Mouse (Mus musculus) CD4-positive, CD25-positive, alpha-beta regulatory T cell, adult 2 months (primary cell): ENCODE data around the gene Sctr.
A peak's percentile ranks its signal among the peaks of the same experiment; 100 is the strongest.

Source experiments
- DNase-seq: peaks from one replicate; pipeline ENCODE4 v3.0.0-alpha.2; 2012; ENCODE audit warnings: low read depth, low spot score

Sctr gene

DNA sequence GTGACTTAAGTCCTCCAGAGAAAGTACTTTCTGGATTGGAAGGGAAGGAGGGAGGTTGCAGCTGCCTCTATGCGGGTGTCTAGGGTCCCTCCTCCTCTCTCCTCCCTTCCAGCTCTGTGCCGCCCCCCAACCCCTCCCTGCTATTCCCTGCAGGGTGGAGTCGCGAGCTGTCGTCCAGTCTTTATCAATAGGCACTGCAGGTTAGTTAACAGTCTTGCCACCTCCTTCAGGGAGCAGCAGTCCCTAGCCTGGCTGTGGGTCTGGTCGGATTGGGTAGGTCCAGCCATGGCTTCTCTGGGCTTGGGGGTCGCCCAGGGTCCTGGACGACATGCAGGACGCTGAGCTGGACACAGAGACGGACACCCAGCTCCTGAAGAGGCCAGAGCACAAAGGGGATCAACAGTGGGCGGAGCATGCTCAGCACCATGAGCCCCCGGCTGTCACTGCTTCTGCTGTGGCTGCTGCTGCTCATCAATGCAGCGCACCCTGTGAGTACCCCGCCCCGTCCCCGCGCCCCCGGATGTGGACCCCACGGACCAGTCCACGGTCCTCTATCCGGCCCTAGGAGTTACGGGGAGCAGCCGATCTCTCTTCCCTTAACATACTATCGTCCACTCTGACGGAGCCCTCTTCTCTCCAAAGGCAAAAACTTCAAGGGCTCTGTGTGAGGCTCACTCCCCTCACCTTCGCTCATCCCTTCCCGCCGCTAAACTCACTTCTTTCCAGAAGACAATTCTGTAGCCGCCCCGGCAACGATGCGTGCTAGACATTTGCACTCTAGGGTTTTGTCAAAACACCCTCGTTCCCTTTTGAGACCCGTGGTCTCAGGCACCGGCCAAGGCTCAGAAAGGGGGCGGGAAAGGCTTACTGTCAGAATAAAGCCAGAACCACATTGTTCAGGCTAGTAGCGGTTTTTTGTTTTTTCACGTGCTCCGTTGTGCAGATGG is at the start of gene Sctr:
Sctr (plus strand) TSS at position 51 of the 947 bp plus-strand sequence.
- DNase-seq = no peak

DNA sequence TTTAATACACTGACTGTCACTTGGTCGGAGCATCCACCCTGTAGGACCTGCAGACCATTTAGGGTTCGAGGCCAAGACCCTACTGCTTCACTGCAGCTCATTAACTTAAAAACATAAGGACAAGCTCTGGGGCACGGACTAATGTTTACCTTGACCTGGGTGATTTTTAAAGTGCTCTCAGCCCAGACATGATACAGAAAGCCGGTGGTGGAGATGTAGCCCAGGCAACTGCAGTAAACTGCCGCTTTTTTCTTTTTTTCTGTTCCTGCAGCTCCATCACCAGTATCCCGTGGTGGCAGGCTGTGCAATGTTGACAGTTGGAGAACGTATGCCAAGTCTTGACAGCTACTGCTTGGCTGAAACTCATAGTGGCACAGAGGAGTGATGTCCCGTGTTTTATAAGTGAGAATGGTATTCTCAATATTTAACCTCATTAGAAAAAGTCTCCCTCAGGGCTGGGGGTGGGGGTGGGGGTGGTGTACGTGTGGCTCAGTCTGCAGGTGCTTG is 48.9 kb upstream of the Sctr start:
- no peak for DNase-seq

DNA sequence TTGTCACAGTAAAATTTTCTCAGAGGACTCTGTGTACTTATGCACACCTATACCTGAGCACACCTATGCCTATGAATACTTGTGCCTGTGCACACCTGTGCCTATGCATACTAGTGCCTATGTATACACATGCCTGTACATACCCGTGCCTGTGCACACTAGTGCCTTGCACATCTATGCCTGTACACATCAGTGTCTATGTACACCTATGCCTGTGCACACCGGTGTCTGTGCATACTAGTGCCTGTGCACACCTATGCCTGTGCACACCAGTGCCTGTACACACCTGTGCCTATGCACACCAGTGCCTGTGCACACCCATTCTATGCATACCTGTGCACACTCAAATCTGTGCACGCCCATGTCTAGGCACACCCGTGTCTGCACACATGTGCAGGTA is 47.2 kb upstream of the Sctr start:
- DNase-seq = no peak

DNA sequence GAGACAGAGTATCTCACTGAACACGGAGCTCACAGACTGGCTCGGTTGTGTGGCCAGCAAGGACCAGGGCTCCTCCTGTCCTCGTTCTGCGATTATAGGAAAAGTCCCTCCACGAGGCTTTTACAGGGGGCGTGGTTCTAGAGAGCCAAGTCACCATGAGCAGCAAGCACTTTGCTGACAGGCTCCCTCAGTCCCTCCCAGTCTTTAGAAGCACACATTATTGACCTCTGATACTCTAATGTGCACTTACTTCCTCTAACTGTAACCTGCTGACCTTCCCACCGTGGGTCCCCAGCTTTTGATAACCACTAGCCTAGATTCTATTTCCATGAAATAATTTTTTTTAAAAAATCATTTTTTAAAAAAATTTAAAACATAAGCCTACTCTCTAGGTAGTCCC is 46.8 kb upstream of the Sctr start:
- DNase-seq = no peak

DNA sequence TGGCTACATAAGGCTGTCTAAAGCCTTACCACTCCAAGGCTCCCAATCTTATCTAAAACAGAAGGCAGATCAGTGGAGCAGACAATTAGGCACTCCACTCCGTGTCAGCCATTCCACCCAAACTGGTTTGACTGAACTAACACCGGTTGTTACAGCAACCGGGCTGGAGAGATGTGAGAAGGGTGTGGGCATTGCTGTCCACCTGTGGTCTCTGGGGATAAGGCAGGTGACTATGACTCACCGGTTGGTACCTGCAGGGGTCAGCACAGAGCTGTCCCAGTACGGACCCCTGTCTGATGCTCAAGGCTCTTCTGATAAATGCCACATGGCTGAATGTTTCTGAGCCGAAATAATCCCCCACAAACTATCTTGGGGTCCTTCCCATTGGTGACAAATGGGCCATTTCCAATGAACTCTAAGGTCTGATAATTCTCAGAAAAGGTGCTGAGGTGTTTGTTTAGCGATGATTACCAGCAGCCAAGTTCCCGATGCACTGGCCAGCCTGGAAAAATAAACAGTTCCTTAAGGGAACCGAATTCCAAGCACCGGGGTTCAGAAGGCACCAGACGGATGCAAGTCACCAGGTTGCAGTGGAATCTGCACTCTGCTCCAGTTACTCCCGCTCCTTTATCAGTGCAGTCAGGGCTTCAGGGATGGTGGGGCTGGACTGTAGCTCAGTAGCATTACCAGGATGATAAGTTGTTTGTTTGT is 40.7 kb upstream of the Sctr start:
- no peak for DNase-seq

DNA sequence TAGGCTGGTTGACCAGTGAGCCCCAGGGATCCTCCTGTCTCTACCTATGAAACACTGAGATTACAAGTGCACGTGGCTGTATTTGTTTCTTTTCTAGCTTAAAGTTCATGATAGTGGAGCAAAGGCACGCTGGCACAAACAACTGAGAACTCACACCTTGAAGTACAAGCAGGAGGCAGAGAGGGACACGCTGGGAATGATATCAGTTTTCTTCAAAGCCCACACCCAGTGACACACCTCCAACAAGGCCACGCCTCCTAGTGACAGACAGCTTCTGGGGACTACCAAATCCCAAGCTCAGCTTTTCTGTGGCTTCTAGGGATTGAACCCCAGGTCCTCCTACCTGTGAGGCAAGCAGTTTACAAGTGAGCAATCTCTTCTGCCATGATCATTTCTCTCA is 33.6 kb upstream of the Sctr start:
- no peak for DNase-seq

DNA sequence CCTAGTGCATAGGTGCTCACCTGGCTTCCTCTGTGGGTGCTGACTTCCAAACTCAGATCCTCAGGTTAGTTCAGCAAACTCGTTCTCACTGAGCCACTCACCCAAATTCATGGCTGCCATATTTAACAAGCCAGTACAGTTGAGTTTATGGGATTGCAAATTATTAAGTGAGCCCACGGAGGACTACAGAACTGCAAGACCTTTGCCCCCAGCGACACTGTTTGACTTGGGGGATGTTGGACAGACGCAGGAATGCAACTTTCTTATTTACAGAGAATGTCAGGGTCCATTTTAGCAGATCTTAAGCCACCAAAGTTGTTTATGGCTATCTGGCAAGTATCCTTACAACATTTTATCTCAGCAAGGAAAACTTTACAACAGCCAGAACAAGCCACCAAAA is 31.6 kb upstream of the Sctr start:
- no peak for DNase-seq

DNA sequence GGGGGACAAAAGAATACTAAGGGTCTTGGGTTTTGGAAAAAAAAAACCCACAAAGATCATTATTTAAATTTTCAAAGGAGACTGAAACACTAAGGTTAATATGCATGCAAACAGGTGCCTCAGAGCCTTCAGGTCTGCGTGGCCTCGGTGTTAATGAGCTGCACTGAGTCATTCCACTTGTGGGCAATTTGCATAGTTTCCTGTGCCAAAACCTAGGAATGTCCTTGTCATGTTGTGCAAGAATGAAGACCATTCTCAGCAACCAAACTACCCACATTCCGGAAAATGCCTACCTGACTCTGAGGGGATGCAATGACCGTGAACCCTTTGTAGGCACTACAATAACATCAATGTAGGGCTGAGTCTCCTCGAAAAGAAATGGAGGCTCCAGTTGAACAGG is 20.1 kb upstream of the Sctr start:
- no peak for DNase-seq

DNA sequence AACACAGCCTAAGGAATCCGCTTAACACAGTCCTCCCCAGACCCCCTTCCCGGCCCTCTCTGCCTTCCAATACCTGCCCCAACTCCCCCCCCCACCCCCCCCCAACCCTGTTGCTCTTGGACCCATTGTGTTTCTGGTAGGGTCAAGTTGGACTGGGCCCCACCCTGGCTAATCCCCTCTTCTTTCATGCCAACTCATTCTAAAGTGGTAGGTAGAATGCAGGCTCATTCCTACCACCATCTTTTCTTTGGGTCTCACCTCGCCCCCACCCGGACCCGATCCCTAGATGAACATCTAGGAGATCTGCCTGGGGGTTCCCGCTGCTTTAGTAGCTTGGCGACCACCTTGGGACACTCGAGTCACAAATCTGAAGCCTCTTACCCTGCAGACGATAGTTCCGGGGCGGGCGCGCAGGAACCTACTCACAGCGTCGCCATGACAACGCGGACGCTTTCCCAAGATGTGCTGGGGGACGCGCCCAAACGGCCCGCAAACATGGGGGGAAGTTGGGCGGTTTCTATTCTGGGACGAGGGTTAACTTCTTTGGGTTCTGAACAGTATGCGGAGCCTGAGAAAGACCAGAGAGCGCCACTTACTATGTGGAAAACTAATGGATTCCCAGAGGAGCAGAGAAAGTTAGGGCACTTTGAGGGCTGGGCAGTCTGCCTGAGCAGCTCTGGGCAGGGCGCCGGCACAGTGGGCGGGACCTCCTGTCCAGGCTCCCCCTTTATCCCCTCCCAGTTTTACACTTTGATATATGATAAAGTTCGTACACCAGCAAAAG is 9.7 kb upstream of the Sctr start, which contains the start of gene Cfap221:
Cfap221 (minus strand) TSS at position 437 of the 784 bp plus-strand sequence.
- peak; percentile 15 for DNase-seq

DNA sequence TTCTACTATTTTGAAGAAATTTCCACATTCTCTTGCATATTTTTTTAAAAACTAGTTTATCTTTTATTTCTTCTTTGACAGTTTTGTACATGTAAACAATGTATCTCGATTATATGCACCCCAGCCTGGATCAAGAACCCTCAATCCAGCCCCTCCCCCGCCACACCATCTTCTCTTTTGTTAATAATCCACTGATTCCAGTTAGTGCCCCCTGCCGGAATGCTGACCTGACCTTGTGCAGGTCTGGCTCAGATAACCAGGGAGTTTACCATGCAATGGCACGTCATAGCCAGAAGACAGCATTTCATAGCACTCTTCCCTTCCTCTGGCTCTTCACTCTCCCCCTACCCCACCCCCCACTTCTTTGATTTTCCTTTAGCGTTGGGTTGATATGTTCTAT is 9.1 kb upstream of the Sctr start:
- DNase-seq = no peak

DNA sequence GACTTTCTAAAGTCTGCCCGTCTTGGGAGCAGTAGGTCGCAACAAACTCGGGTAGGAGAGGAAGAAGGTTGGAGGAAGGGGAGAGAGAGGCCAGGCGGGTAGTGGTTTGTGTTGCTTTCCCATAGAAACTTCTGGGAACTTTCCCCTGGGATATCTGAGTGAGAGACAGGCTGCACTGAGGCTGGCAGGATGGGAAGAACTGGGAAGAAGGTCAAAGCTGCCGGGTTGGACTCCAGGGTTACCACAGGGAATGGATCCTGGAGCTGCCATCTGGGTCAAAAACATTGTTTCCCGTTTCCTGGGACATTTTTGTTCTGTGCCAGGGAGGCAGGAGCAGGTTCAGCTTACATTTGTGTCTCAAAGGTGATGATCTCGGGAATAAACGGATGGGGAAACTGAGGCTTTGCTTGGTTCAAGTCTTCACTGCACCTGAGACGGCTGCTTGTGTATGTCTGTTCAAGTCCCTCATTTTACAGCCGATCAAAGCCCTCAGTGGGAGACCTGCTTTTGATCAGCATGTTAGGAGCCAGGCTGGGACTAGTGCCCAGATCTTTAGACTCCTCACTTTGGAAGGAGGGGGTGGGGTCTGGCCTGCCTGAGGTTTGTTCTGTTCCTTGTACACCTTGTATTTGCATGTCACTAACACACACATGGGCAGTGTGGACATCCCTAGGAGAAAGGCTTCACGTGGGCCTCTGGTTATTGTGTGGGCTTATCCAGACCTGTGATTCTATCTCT is 1.3 kb downstream of the Sctr start:
- DNase-seq = no peak

DNA sequence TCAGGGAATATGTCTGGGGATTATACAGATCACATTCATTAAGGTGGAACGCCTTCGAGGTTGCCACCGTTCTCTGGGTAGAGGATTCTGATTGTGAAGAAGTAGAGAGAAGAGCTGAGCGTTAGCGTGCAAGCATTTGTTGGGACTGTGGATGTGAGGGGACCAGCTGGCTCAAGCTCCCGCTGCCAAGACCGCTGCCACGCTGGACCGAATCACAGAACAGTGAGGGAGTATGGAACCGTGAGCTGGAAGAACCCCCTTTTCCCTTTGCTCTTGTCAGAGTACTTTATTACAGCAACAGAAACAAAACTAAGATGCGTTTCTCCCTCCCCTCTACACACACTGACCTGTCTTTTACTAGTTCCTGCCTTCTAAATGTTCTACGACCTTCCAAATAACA is 5.9 kb downstream of the Sctr start:
- no peak for DNase-seq

DNA sequence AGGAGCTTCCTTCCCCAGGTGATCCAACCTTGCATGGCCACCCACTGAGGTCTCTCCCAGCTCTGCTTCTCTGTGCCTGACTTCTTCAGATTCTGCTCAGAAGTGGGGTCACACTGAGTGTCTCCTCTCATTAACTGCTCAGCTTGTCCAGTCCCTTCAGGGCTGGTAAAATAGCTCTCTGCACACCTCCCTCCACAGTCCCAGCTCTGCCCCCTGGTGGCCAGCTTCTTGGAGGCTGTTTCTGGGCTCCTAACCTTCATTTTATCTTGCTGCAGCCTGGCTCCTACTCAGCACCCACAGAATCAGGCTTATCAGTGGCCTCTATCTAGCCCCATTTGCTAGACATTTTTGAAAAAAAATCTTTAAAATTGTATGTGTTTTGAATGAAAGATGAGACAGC is 6.4 kb downstream of the Sctr start:
- peak; percentile 61 for DNase-seq

DNA sequence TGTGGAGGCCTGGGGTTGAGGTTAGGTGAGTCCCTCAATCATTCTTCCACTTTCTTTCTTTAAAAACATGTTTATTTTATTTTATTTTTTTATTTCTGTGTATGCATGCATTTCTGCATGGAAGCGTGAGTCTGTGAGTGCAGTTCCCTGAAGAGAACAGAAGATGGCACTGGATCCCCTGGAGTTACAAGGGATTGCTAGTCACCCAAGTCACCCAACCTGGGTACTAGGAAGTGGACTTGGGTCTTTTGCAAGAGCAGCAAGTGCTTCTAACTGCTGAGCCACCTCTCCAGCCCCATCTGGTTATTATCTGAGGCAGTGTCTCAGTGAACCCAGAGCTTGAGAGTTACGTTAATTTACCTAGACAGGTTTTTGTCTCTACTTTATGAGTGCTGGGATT is 9.5 kb downstream of the Sctr start:
- DNase-seq = no peak

DNA sequence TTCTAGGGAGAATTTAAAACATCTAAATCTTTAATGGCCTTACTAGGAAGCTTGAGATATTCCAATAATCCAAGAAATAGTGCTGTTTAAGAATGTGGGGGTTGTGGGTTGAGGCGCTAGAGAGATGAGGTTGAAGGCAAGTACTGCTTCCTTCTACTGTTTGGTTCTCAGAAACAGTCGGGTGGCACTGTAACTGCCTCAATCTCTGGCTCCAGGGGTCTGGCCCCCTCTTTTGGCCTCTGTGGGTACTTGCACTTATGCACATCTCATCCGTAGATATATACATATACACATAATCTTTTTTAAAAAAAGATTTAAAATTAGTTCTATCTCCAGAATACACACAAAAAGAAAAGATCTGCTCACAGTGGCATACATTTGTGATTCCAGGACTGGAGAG is 12.2 kb downstream of the Sctr start:
- DNase-seq = no peak

DNA sequence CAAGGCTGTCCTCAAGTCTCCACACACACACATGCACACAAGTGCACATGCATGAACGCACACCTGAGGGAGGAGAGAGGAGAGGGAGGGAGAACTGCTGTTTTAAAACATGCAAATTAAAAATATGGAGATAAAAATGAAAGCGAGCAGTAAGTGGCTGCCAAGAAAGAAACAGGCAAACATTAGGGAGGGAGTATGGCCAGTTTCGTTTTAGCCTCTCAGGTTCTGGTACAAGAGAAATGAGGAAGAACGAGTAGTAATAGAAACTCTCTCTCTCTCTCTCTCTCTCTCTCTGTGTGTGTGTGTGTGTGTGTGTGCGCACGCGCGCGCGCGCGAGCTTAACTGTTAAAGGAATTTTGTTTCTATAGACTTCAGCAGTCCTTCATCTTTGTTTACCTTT is 12.7 kb downstream of the Sctr start:
- no peak for DNase-seq

DNA sequence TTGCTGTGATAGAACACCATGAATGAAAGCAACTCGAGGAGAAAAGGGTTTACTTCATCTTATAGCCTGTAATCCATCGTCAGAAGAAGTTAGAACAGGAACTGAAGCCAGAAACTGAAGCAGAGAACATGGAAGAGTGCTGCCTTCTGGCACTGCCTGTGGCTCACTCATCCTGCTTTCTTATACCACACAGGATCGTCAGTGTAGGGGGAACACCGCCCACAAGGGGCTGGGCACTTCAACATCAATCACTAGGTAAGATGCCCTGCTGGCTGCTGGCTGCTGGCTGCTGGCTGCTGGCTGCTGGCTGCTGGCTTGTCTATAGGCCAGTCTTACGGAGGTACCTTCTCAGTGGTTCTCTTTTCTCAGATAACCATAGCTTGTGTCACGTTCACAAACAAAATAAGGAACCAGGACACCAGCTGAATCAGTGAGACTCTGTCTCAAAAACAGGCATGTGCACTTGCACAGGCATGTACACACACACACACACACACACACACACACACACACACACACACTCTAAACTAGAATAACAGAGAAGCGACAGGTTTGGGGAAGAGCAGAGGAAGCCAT is 13.7 kb downstream of the Sctr start:
- DNase-seq = no peak

DNA sequence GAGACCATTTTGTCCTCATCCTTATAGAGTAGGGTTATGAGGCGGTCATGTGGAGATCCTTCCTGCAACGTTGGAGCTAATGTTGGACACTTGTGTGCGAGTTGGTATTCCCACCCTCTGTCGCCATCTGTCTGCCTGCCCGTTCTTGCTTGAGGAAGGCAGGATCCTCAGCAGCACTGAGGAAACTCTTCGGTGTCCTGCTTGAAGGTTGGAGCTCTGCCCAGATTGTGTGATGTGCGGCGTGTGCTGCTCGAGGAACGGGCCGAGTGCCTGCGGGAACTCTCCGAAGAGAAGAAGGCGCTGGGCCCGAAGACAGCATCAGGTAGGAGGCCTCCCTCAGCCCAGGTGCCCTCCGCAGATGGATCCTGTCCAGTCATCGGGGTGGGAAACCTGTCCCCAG is 15.3 kb downstream of the Sctr start:
- no peak for DNase-seq

DNA sequence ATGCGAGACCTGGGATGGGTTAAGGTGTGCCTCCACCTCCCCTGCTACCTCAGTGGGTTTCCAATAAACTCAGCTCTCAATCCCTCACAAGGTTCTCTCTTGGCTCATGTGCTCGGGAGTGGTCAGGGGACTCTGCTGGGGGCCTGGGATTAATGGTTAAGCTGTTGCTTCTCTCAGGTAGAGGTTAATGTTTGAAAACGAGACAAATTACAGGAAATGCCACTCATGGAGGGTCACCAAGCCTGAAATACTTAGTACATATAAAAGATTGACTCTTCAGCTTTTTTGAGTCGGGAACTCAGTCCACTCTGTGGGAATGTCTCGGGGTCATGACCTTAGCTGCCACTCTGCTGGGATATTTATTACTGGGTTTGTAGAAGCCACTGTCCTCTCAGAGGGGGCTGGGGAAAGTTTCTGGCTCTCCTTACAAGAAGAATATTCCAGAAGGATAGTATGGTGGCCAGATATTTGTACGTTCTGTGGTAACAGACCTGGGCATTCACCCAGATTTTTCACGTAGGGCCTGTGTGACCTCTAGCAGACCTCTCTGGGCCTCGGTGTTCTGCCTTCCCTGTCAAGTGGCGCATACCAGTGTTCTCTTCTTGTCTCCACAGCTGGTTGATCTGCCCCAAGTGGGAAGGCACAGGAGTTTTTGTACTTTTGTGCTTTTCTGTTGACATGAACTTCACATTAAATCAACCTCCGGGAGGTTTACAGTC is 17.8 kb downstream of the Sctr start:
- DNase-seq = no peak

DNA sequence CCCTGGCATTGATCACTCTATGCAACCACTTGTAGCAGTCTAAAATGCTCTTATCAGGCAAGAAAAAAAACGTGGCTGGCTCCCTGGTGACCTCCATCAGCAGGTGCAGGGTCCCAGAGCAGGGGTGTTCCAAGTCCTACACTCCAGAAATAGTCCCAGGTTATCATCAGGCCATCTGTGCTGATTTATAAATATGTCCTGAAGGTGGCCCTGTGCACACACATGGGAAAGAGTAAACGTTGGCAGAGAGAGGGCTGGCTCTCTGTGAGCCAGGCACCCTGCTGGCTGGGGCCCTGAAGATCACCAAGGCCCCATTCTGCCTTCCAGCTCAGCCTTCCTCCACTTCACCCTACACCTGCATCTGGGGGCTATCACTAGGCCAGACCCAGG is 18.4 kb downstream of the Sctr start:
- no peak for DNase-seq
